Mouse (Mus musculus) kidney, adult 9 months (tissue): Measurements from ENCODE around the gene Ncor2.
A peak's percentile ranks its signal among the peaks of the same experiment; 100 is the strongest.

Source experiments
- DNase-seq: peaks from one replicate; pipeline ENCODE4 v3.0.0; 2022

Ncor2 gene

GRCm38 (mm10) chr5:125056696-125057554, 122.1 kb downstream of the Ncor2 start:
- DNase-seq, result peak; percentile 56

- DNase-seq, result no peak
These were observed 122.7 kb downstream of the Ncor2 start for GRCm38 (mm10) chr5:125056331-125056695.

GRCm38 (mm10) chr5:125055901-125056300, 123.1 kb downstream of the Ncor2 start:
- no peak for DNase-seq

GRCm38 (mm10) chr5:125053661-125054060, 125.4 kb downstream of the Ncor2 start:
- no peak for DNase-seq

GRCm38 (mm10) chr5:125052603-125053488, 126.2 kb downstream of the Ncor2 start:
- DNase-seq, result peak; percentile 96

- no peak for DNase-seq
These were observed 126.8 kb downstream of the Ncor2 start for GRCm38 (mm10) chr5:125052237-125052602.

GRCm38 (mm10) chr5:125049481-125049880, 129.5 kb downstream of the Ncor2 start:
- no peak for DNase-seq

- no peak for DNase-seq
These were observed 132.6 kb downstream of the Ncor2 start for GRCm38 (mm10) chr5:125046436-125046835.

GRCm38 (mm10) chr5:125045202-125045601, 133.8 kb downstream of the Ncor2 start:
- no peak for DNase-seq

GRCm38 (mm10) chr5:125043448-125043847, 135.6 kb downstream of the Ncor2 start:
- no peak for DNase-seq

- no peak for DNase-seq
These were observed 137.4 kb downstream of the Ncor2 start for GRCm38 (mm10) chr5:125041578-125041977.

- DNase-seq, result peak; percentile 95
These were observed 138.9 kb downstream of the Ncor2 start for GRCm38 (mm10) chr5:125040128-125040584.

- DNase-seq, result no peak
These were observed 139.5 kb downstream of the Ncor2 start for GRCm38 (mm10) chr5:125039377-125040027.

- no peak for DNase-seq
These were observed 142.5 kb downstream of the Ncor2 start for GRCm38 (mm10) chr5:125036483-125036882.

GRCm38 (mm10) chr5:125028911-125029310, 150.1 kb downstream of the Ncor2 start:
- no peak for DNase-seq

GRCm38 (mm10) chr5:125028371-125028770, 150.6 kb downstream of the Ncor2 start:
- DNase-seq, result no peak

- no peak for DNase-seq
These were observed 155.0 kb downstream of the Ncor2 start for GRCm38 (mm10) chr5:125024002-125024401.

GRCm38 (mm10) chr5:125021298-125021697, 157.7 kb downstream of the Ncor2 start:
- DNase-seq, result peak; percentile 44

- no peak for DNase-seq
These were observed 159.9 kb downstream of the Ncor2 start for GRCm38 (mm10) chr5:125019099-125019498.

GRCm38 (mm10) chr5:125017332-125017731, 161.7 kb downstream of the Ncor2 start:
- DNase-seq, result no peak

- peak; percentile 49 for DNase-seq
These were observed 162.4 kb downstream of the Ncor2 start for GRCm38 (mm10) chr5:125016421-125017242.

- no peak for DNase-seq
These were observed 163.4 kb downstream of the Ncor2 start for GRCm38 (mm10) chr5:125015576-125015975.
